ENCODE assay signal across 26 mouse cellular contexts in genomic region chr2:172997748-172998147, GRCm38 (mm10). TPM values are rescaled to one million over a fixed set of nuclear protein-coding genes. Genes with fewer than 3 reads are reported as not detected.
DNase-seq lines count a peak whose midpoint lies in the region; ATAC-seq lines count a peak whose summit lies in the region.
"Had no signal": no experiment of that assay in that cellular context is flagged by ENCODE, and none has a peak within 500 bp of the region (broad histone marks: within the 10 kb centered on the region; RNA-seq: fewer than 3 reads in every experiment).

No protein-coding gene starts in this region.

- peaks cover 4% of the 10 kb centered on the region; the same call in 1 of the 2 replicates for H3K36me3 ChIP-seq in kidney, embryonic 16.5 days (ENCODE audit: insufficient read depth, low read length)
- peaks cover 12% of the 10 kb centered on the region for H3K36me3 ChIP-seq in kidney, embryonic 15.5 days
- 0 out of 2 replicates have a peak, but pooled peaks cover 4% of the 10 kb centered on the region for H3K36me3 ChIP-seq in midbrain, embryonic 11.5 days (ENCODE audit: control insufficient read depth, insufficient read depth, low read length)
- H3K36me3 ChIP-seq in midbrain, embryonic 14.5 days (ENCODE audit: control insufficient read depth, insufficient read depth, low read length) = peaks cover 3% of the 10 kb centered on the region

- H3K27me3 ChIP-seq in kidney, embryonic 16.5 days (ENCODE audit: insufficient read depth, low read length) = no peaks in the 10 kb centered on the region; the same call in 1 of the 2 replicates
- H3K27me3 ChIP-seq in kidney, embryonic 15.5 days = 0 out of 2 replicates have a peak, but pooled peaks cover 2% of the 10 kb centered on the region
- no peaks in the 10 kb centered on the region; the same call in 1 of the 2 replicates for H3K27me3 ChIP-seq in midbrain, embryonic 11.5 days (ENCODE audit: control insufficient read depth, insufficient read depth, low read length)
- H3K27me3 ChIP-seq in midbrain, embryonic 14.5 days (ENCODE audit: control insufficient read depth, insufficient read depth, low read length) = no peaks in the 10 kb centered on the region
- H3K27me3 ChIP-seq: Patski had no signal

- no peak overlapping the region for H3K9ac ChIP-seq in kidney, embryonic 16.5 days (replicated peaks; ENCODE audit: low read length)
- no peak overlapping the region for H3K9ac ChIP-seq in kidney, embryonic 15.5 days
- H3K9ac ChIP-seq in midbrain, embryonic 11.5 days (ENCODE audit: low read length) = no peak overlapping the region
- no peak overlapping the region for H3K9ac ChIP-seq in midbrain, embryonic 14.5 days (replicated peaks; ENCODE audit: low read length)
- H3K9ac ChIP-seq: forebrain, embryonic 13.5 days; hindbrain, embryonic 12.5 days; hindbrain, embryonic 15.5 days had no signal

- no peak overlapping the region for H3K4me2 ChIP-seq in kidney, embryonic 16.5 days (replicated peaks; ENCODE audit: low read depth, low read length)
- no peak overlapping the region for H3K4me2 ChIP-seq in kidney, embryonic 15.5 days
- H3K4me2 ChIP-seq in midbrain, embryonic 11.5 days = no peak overlapping the region
- H3K4me2 ChIP-seq in midbrain, embryonic 14.5 days (ENCODE audit: low read length) = no peak overlapping the region
- H3K4me2 ChIP-seq: forebrain, embryonic 13.5 days; heart, embryonic 11.5 days; hindbrain, embryonic 12.5 days; hindbrain, embryonic 15.5 days had no signal

- no peaks in the 10 kb centered on the region for H3K9me3 ChIP-seq in kidney, embryonic 16.5 days (ENCODE audit: low read length)
- H3K9me3 ChIP-seq in kidney, embryonic 15.5 days (replicated peaks) = no peaks in the 10 kb centered on the region
- H3K9me3 ChIP-seq in midbrain, embryonic 11.5 days (ENCODE audit: control insufficient read depth, low read length) = no peaks in the 10 kb centered on the region
- no peaks in the 10 kb centered on the region for H3K9me3 ChIP-seq in midbrain, embryonic 14.5 days (ENCODE audit: control insufficient read depth, low read length)
- H3K9me3 ChIP-seq: forebrain, embryonic 10.5 days; forebrain, embryonic 13.5 days; G1E; hindbrain, embryonic 12.5 days; hindbrain, embryonic 15.5 days had no signal

- peaks cover 8% of the 10 kb centered on the region for H3K4me1 ChIP-seq in kidney, embryonic 16.5 days (ENCODE audit: insufficient read depth, low read length)
- H3K4me1 ChIP-seq in kidney, embryonic 15.5 days = peaks cover 13% of the 10 kb centered on the region
- peaks cover 8% of the 10 kb centered on the region for H3K4me1 ChIP-seq in midbrain, embryonic 11.5 days (ENCODE audit: control insufficient read depth, insufficient read depth, low read length)
- peaks cover 11% of the 10 kb centered on the region; the same call in 1 of the 2 replicates for H3K4me1 ChIP-seq in midbrain, embryonic 14.5 days (ENCODE audit: control insufficient read depth, insufficient read depth, low read length)

- no peak for ATAC-seq in kidney, embryonic 16.5 days (ENCODE audit: low FRiP score, low TSS enrichment)
- ATAC-seq in kidney, embryonic 15.5 days (replicated peaks; ENCODE audit: low FRiP score) = no peak
- ATAC-seq in midbrain, embryonic 11.5 days (ENCODE audit: low FRiP score) = no peak
- no peak for ATAC-seq in midbrain, embryonic 14.5 days (ENCODE audit: low FRiP score, low TSS enrichment)
- ATAC-seq: forebrain, embryonic 13.5 days; forebrain, embryonic 16.5 days; Patski had no signal

- no peak overlapping the region for H3K4me3 ChIP-seq in kidney, embryonic 16.5 days (ENCODE audit: low read length)
- H3K4me3 ChIP-seq in kidney, embryonic 15.5 days (replicated peaks) = no peak overlapping the region
- H3K4me3 ChIP-seq in midbrain, embryonic 11.5 days (ENCODE audit: low read depth, low read length) = no peak overlapping the region
- H3K4me3 ChIP-seq in midbrain, embryonic 14.5 days (replicated peaks; ENCODE audit: low read depth, low read length) = no peak overlapping the region
- H3K4me3 ChIP-seq: forebrain, embryonic 10.5 days; forebrain, embryonic 13.5 days; gastrocnemius, adult 2 months; hindbrain, embryonic 12.5 days; hindbrain, embryonic 15.5 days had no signal

- H3K27ac ChIP-seq in kidney, embryonic 16.5 days (ENCODE audit: low read length) = no peak overlapping the region
- H3K27ac ChIP-seq in kidney, embryonic 15.5 days = no peak overlapping the region
- H3K27ac ChIP-seq in midbrain, embryonic 11.5 days (ENCODE audit: low read depth, low read length) = no peak overlapping the region
- H3K27ac ChIP-seq in midbrain, embryonic 14.5 days (replicated peaks; ENCODE audit: low read depth, low read length) = no peak overlapping the region
- H3K27ac ChIP-seq: forebrain, embryonic 10.5 days; forebrain, embryonic 13.5 days; gastrocnemius, adult 2 months; hindbrain, embryonic 12.5 days; hindbrain, embryonic 15.5 days had no signal

- WGBS in kidney, embryonic 16.5 days = 60% methylated on average over 11 of the region's 11 CpGs
- WGBS in kidney, embryonic 15.5 days = 73% methylated on average over 11 of the region's 11 CpGs
- WGBS in midbrain, embryonic 11.5 days = 72% methylated on average over 11 of the region's 11 CpGs
- whole genome bisulfite sequencing in midbrain, embryonic 14.5 days = 72% methylated on average over 11 of the region's 11 CpGs

- peak; percentile 49 for DNase-seq in kidney, adult 11 months
- peak; percentile 62 for DNase-seq in kidney, adult 9 months
- DNase-seq in midbrain, embryonic 11.5 days (ENCODE audit: low spot score, missing footprints) = peak; percentile 21
- no peak for DNase-seq in midbrain, embryonic 14.5 days
- DNase-seq in kidney, postnatal 25 days = peak; percentile 49 to 72
- DNase-seq in right cerebral cortex, postnatal 4 days = no peak
- DNase-seq: adrenal gland, postnatal 10 days; adrenal gland, postnatal 36 days; B cell, adult 2 months; cerebellum, adult 18-20 months; cerebellum, adult 9-10 months; cerebellum, postnatal 25 days; gastrocnemius, postnatal 14 days; heart, adult 11 months had no signal

RNA-seq across cellular contexts. Expression of gene Rae1, which starts 2.2 kb away (rescaled TPM):
- 143 and 146 TPM in 2 replicates for polyA plus RNA-seq in kidney, embryonic 16.5 days (2015; fragmentation: Nextera tagmentation; extraction: Ambion mirVana)
- 138 and 145 TPM in 2 replicates for polyA plus RNA-seq in kidney, embryonic 15.5 days (2015; fragmentation: Nextera tagmentation; extraction: Ambion mirVana)
- polyA plus RNA-seq in midbrain, embryonic 11.5 days (2014; fragmentation: Nextera tagmentation; extraction: Ambion mirVana) = 137 and 140 TPM in 2 replicates
- 115 and 127 TPM in 2 replicates for polyA plus RNA-seq in midbrain, embryonic 14.5 days (2014; fragmentation: Nextera tagmentation; extraction: Ambion mirVana)

RNA-seq across cellular contexts. Expression of gene Spo11, which starts 20.2 kb away (rescaled TPM):
- polyA plus RNA-seq in kidney, embryonic 16.5 days (2015; fragmentation: Nextera tagmentation; extraction: Ambion mirVana) = 0.05 and 0.23 TPM in 2 replicates
- 0.08 and 0.09 TPM in 2 replicates for polyA plus RNA-seq in kidney, embryonic 15.5 days (2015; fragmentation: Nextera tagmentation; extraction: Ambion mirVana)
- polyA plus RNA-seq in midbrain, embryonic 11.5 days (2014; fragmentation: Nextera tagmentation; extraction: Ambion mirVana) = 0.25 and 0.26 TPM in 2 replicates
- 0.68 TPM in 1 of 2 replicates, not detected in the other for polyA plus RNA-seq in midbrain, embryonic 14.5 days (2014; fragmentation: Nextera tagmentation; extraction: Ambion mirVana)
- polyA plus RNA-seq: G1E; heart, embryonic 14.5 days had no signal

RNA-seq across cellular contexts. Expression of gene Rbm38, which starts 22.6 kb away (rescaled TPM):
- 35.4 and 37.0 TPM in 2 replicates for polyA plus RNA-seq in kidney, embryonic 16.5 days (2015; fragmentation: Nextera tagmentation; extraction: Ambion mirVana)
- 32.1 and 37.3 TPM in 2 replicates for polyA plus RNA-seq in kidney, embryonic 15.5 days (2015; fragmentation: Nextera tagmentation; extraction: Ambion mirVana)
- 70.4 and 77.3 TPM in 2 replicates for polyA plus RNA-seq in midbrain, embryonic 11.5 days (2014; fragmentation: Nextera tagmentation; extraction: Ambion mirVana)
- polyA plus RNA-seq in midbrain, embryonic 14.5 days (2014; fragmentation: Nextera tagmentation; extraction: Ambion mirVana) = 17.1 and 18.8 TPM in 2 replicates

RNA-seq across cellular contexts. Expression of gene Bmp7, which starts 57.6 kb away (rescaled TPM):
- polyA plus RNA-seq in kidney, embryonic 16.5 days (2015; fragmentation: Nextera tagmentation; extraction: Ambion mirVana) = 39.8 and 49.7 TPM in 2 replicates
- 43.0 and 46.3 TPM in 2 replicates for polyA plus RNA-seq in kidney, embryonic 15.5 days (2015; fragmentation: Nextera tagmentation; extraction: Ambion mirVana)
- 17.3 and 20.2 TPM in 2 replicates for polyA plus RNA-seq in midbrain, embryonic 11.5 days (2014; fragmentation: Nextera tagmentation; extraction: Ambion mirVana)
- polyA plus RNA-seq in midbrain, embryonic 14.5 days (2014; fragmentation: Nextera tagmentation; extraction: Ambion mirVana) = 3.1 and 13.2 TPM in 2 replicates
- polyA plus RNA-seq: G1E had no signal

Comparison
In these comparisons a context has a peak if more than half of its experiments do, and no peak if none do; other contexts are left out.
1. DNase-seq: peak in kidney, adult 11 months (single experiment), kidney, adult 9 months (single experiment), midbrain, embryonic 11.5 days (single experiment) and kidney, postnatal 25 days (2 of 2); none in midbrain, embryonic 14.5 days (single experiment) and right cerebral cortex, postnatal 4 days (single experiment).